Mouse (Mus musculus) stomach, postnatal 0 days (tissue): Measurements from ENCODE around the gene Tcf15.

Experiments used
- CTCF ChIP-seq: IDR thresholded peaks from 2 replicates; pipeline ENCODE4 v1.5.1; 2016; ENCODE audit warnings: antibody characterized with exemption, low read depth, mild to moderate bottlenecking, moderate library complexity
- EP300 ChIP-seq: optimal IDR thresholded peaks from 2 replicates; pipeline ENCODE3; 2016; ENCODE audit warnings: antibody characterized with exemption

- TF ChIP-seq CTCF (no peak), EP300 (no peak)
Observed at GRCm38 (mm10) chr2:152112970-152113369, 30.4 kb upstream of the Tcf15 start.
